Mouse (Mus musculus) midbrain, embryonic 10.5 days (tissue): ENCODE measurements around the gene Nol4l. TPM values are rescaled to one million over a fixed set of nuclear protein-coding genes. Genes with fewer than 3 reads are reported as not detected.

Experiments used
- DNase-seq: peaks from one replicate; pipeline ENCODE4 v3.0.0-alpha.2; 2017; ENCODE audit warnings: low spot score
- H3K27ac ChIP-seq: fragments of 300-500 bp; sonication (generic); replicated peaks from 2 replicates; pipeline ENCODE4 v1.5.1; 2016; ENCODE audit warnings: mild to moderate bottlenecking
- H3K27me3 ChIP-seq: fragments of 300-500 bp; sonication (generic); 2 replicates; pipeline ENCODE4 v1.6.1; 2016; ENCODE audit warnings: low read depth, mild to moderate bottlenecking; ENCODE audit not compliant: poor library complexity, severe bottlenecking
- H3K36me3 ChIP-seq: fragments of 300-500 bp; sonication (generic); 2 replicates; pipeline ENCODE4 v1.6.1; 2016; ENCODE audit warnings: mild to moderate bottlenecking, moderate library complexity
- H3K4me1 ChIP-seq: fragments of 300-500 bp; sonication (generic); 2 replicates; pipeline ENCODE4 v1.6.1; 2016
- H3K4me3 ChIP-seq: fragments of 300-500 bp; sonication (generic); 2 replicates; pipeline ENCODE4 v1.5.1; 2016; ENCODE audit warnings: mild to moderate bottlenecking, moderate library complexity
- H3K9me3 ChIP-seq: fragments of 300-500 bp; sonication (generic); replicated peaks from 2 replicates; pipeline ENCODE4 v1.6.1; 2016; ENCODE audit warnings: mild to moderate bottlenecking
- WGBS: fragments of 180-500 bp; shearing (Covaris S2); methylation state at CpG from one replicate; pipeline ENCODE4 v1.1.7; 2016; 5-methylcytosine and 5-hydroxymethylcytosine counted together
- polyA plus RNA-seq: library from polyadenylated mRNA; unstranded; fragments of >200 nt; fragmentation: Nextera tagmentation; extraction: Ambion mirVana; gene quantifications from 2 replicates; pipeline ENCODE4 v1.2.1, GENCODE M21; 2016

Nol4l gene
- polyA plus RNA-seq, 1 experiment from 2014 or later, result 12.8 TPM

DNA sequence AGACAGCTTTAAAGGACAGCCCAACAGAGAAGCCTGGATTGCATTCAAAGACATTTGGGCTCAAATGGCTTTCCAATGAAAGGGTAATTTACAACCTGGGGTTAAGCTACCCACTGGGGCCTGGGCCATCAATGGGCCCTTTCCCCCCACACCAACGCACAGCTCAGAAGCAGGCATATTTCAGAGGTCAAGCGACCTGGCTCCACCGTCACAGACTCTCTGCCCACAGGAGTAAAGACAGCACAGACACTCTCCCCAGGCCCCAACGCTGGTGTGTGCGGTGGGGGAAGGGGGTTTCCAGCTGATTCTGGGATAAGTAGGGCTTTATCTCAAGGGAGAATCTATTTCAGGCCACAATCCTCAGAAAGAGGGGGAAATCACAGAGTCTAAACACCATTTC is 87.1 kb downstream of the Nol4l start:
- DNase-seq, result no peak

DNA sequence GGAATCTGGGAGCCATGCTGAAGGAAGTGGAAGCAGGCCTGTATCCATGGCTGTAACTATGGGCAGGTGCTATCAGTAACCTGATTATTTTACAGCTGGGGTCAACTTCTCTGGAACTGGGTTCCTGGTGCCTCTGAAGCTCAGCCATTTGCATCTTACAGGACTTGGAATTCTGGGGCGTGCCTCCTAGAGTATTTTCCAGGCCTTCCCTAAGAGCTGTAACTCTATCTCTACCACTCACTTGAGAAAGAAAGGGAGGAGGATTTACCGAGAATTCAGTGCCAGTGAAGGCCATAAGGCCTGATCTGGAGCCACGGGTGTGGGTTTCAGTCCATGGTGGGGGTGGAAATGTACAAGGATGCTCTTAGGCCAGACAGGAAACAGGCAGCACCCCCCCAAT is 88.5 kb downstream of the Nol4l start:
- Histone ChIP-seq H3K4me3 (peak overlapping the region; percentile 95; the same call in 1 of the 2 replicates), H3K27ac (peak overlapping the region; percentile 18; the same call in 1 of the 2 replicates)
- WGBS, result 38% methylated on average over 3 of the region's 3 CpGs

More for the DNA sequence above, 87.1 kb downstream of the Nol4l start:
- 4% methylated on average over 5 of the region's 5 CpGs for WGBS
- Histone ChIP-seq H3K27me3 (peaks cover 12% of the 10 kb centered on the region), H3K36me3 (no peaks in the 10 kb centered on the region), H3K4me3 (peak overlapping the region; percentile 95), H3K4me1 (peaks cover 76% of the 10 kb centered on the region), H3K27ac (peak overlapping the region; percentile 92), H3K9me3 (no peaks in the 10 kb centered on the region)

DNA sequence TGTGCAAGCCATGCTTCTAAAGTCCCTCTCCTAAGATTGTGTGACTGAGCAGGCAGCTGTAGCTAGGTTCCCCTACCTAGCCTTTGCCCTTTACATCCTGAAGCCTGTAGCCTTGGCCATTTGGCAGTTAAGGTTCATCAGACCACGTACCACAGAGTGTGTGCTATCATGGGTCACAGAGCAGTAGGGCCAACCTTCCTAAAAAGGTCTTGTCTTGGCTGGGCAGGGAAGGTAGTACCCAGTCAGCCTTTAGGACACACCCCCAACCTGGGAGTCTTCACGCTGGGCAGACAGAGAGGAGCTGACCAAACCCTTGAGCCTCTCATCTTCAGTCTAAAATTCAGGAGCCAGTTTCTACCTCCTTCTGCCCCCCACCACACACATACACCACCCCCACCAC is 89.0 kb downstream of the Nol4l start:
- no peak for DNase-seq
- no peaks in the 10 kb centered on the region for H3K9me3 ChIP-seq
- no peaks in the 10 kb centered on the region; the same call in 1 of the 2 replicates for H3K27me3 ChIP-seq
- H3K27ac ChIP-seq, result 0 out of 2 replicates have a peak overlapping the region, but pooled peaks have one; percentile 18
- WGBS, result 69% methylated on average over 2 of the region's 2 CpGs
- no peak overlapping the region for H3K4me3 ChIP-seq
- H3K36me3 ChIP-seq, result peaks cover 6% of the 10 kb centered on the region
- H3K4me1 ChIP-seq, result peaks cover 87% of the 10 kb centered on the region

More for the DNA sequence above, 88.5 kb downstream of the Nol4l start:
- Histone ChIP-seq H3K9me3 (no peaks in the 10 kb centered on the region), H3K27me3 (no peaks in the 10 kb centered on the region; the same call in 1 of the 2 replicates), H3K4me1 (peaks cover 85% of the 10 kb centered on the region), H3K36me3 (peaks cover under 1% of the 10 kb centered on the region; the same call in 1 of the 2 replicates)
- no peak for DNase-seq

DNA sequence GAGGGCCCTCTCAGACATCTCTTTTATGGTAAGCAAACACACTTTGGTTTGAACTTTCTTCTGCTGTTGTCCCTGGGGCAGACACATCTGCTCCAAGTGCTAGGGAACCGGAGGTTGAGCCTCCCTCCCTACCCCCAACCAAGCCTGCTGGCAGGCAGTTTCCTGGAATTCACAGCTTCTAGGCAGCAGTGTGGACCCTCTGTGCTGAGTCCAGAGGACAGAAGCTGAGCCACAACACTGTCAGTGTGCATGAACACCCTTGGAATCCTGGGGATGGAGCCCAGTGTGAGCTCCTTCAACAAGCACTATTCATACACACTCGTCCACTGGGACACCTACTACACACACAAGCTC is 92.5 kb downstream of the Nol4l start:
- Histone ChIP-seq H3K4me1 (peaks cover 90% of the 10 kb centered on the region), H3K9me3 (no peaks in the 10 kb centered on the region), H3K27ac (peak overlapping the region; percentile 85), H3K4me3 (no peak overlapping the region), H3K27me3 (no peaks in the 10 kb centered on the region; the same call in 1 of the 2 replicates), H3K36me3 (peaks cover 31% of the 10 kb centered on the region)
- 44% methylated on average over 2 of the region's 2 CpGs for WGBS
- no peak for DNase-seq

DNA sequence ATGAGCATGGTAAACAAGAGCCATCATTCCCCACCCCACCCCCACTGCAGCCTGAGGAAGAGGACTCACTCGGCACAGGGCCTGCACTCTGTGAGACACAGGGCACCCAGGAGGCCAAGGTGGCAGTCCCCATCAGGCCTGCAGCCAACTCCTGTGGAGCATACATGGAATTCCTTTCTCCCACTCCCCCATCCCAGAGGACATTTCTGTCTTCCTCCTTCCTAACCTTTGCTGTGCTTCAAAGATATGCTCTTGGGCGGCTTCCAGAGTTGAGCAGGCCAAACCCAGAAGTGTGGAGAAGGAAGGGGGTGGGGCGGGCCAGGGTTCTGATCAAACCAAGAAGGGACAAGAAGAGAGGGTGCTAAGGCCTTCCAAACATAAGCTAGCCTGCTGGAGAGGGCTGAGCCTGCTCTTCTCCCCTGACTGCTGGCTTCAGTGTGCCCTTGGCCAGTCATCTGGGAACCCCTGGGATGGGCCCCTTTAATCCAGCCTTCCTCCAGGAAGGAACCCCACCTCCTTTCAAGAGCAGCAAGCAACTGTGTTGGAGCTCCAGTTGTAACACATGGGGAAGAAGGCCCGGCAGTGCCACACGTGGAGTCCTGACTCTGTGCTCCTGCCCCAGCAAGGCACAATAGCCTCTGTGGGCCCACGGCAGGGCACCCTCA is 93.0 kb downstream of the Nol4l start:
- no peaks in the 10 kb centered on the region; the same call in 1 of the 2 replicates for H3K27me3 ChIP-seq
- no peak for DNase-seq
- WGBS, result 46% methylated on average over 6 of the region's 6 CpGs
- no peak overlapping the region for H3K4me3 ChIP-seq
- peaks cover 89% of the 10 kb centered on the region for H3K4me1 ChIP-seq
- H3K27ac ChIP-seq, result peak overlapping the region; percentile 85
- H3K9me3 ChIP-seq, result no peaks in the 10 kb centered on the region
- H3K36me3 ChIP-seq, result peaks cover 35% of the 10 kb centered on the region

DNA sequence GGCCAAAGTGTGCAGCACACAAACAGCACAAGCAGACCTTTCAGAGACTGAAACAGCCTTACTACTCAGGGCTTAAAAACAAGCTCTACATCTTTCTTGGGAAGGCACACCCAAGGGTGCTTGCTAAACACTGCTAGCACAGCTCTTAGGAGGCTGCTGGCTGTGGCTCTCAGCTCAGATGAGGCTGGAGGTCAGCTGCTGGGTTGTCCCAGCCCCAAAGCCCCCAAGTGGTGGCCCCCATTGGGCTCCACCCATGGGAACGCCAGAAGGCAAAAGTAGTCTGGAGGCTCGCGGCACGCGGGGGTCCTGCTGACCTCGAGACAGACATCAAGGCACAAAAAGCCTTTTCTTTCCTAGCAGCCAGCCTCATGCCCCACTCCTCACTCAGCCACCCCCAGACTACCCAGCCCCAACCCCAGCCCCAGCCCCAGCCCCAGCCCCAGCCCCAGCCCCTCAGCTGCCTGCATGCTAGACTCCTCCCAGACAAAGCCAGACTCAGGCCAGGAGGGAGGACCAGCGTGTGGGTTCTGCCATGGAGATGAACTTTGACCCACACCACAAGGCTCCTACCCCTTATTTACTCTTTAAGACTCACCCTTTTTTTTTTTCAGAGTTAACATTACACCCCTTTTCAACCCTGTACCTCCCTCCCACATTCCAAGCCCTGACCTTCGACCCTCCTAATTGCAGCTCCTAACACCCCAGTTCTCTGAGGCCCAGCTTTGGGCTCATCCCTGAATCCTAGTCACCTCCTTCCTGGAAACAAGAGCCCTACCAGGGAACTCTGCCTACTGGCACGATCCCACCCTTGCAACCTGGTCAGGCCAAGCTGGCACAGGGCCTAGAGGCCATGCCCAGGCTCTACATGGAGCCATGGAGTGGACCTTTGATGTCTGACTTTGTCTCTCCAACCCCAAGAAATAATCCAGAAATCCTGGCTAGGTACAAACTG is 94.6 kb downstream of the Nol4l start:
- Histone ChIP-seq H3K27me3 (no peaks in the 10 kb centered on the region), H3K9me3 (no peaks in the 10 kb centered on the region), H3K27ac (peak overlapping the region; percentile 85), H3K4me1 (peaks cover 73% of the 10 kb centered on the region), H3K4me3 (peak overlapping the region; percentile 23; the same call in 1 of the 2 replicates), H3K36me3 (peaks cover 51% of the 10 kb centered on the region)
- DNase-seq, result peak; percentile 57
- 15% methylated on average over 9 of the region's 9 CpGs for WGBS

DNA sequence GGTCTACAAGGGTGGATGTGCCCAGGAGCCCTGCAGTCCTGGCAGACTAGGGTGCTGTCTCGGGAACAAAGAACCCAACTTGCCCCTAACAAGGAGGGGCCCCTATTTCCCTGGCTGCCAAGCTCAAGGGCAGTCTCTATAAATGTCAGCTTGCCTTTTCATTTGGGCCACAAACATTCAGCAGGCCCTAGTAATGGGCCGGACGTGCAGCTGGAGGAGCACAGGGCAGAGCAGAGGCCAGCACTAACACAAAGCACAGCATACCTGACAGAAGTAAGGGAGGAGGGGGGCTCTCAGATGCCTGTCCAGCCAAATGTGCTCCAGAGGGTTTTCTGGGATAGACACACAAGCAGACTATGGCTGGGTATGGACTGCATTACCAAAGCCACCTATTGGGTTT is 95.9 kb downstream of the Nol4l start:
- Histone ChIP-seq H3K27me3 (no peaks in the 10 kb centered on the region), H3K36me3 (peaks cover 64% of the 10 kb centered on the region), H3K27ac (peak overlapping the region; percentile 85), H3K4me3 (no peak overlapping the region), H3K4me1 (peaks cover 75% of the 10 kb centered on the region), H3K9me3 (no peaks in the 10 kb centered on the region)
- 75% methylated on average over 3 of the region's 3 CpGs for WGBS
- no peak for DNase-seq

DNA sequence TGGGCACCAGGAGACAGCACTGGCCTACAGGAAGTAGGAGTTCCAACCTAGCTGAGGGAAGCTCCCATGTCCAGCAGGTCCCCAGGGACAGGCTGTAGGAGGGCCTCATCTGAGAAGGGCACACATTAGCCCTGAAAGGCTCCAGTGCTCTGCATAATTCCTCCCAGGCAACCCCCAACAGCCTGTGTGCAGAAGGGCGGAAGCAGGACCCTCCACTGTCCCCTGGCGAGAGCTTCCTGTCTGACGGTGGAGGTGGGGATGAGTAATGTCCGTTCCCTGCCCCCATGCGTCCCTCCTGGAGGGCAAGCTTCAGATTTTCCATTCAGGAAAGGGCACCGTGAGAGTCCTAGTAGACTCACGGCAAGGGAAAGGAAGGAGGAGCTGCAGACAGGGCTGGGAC is 97.3 kb downstream of the Nol4l start:
- 62% methylated on average over 7 of the region's 7 CpGs for WGBS
- Histone ChIP-seq H3K4me1 (peaks cover 75% of the 10 kb centered on the region), H3K9me3 (no peaks in the 10 kb centered on the region), H3K4me3 (no peak overlapping the region), H3K27ac (peak overlapping the region; percentile 85; the same call in 1 of the 2 replicates), H3K27me3 (no peaks in the 10 kb centered on the region), H3K36me3 (peaks cover 74% of the 10 kb centered on the region)
- no peak for DNase-seq

DNA sequence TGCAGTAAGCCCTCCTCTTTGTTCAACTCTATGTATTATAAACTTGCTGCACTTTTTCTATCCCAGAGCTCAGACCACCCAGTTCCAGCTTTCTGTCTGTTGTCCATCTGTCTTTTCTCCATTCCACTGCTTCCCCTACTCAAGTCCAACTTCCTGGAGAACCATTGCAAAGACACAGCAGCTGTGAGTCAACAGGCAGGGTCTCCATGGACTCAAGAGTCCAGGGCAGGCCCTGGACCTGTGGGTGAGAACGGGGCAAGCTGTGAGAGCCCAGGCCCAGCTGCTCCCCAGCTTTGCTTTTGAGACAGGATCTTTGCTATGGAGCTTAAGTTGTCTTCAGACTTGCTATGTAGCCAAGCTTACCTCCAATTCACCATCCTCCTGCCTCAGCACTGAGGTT is 99.2 kb downstream of the Nol4l start:
- Histone ChIP-seq H3K36me3 (peaks cover 70% of the 10 kb centered on the region), H3K9me3 (no peaks in the 10 kb centered on the region), H3K4me3 (no peak overlapping the region), H3K27me3 (no peaks in the 10 kb centered on the region), H3K4me1 (peaks cover 75% of the 10 kb centered on the region), H3K27ac (0 out of 2 replicates have a peak overlapping the region, but pooled peaks have one; percentile 17)
- 93% methylated on average over 1 of the region's 1 CpGs for WGBS
- DNase-seq, result no peak

DNA sequence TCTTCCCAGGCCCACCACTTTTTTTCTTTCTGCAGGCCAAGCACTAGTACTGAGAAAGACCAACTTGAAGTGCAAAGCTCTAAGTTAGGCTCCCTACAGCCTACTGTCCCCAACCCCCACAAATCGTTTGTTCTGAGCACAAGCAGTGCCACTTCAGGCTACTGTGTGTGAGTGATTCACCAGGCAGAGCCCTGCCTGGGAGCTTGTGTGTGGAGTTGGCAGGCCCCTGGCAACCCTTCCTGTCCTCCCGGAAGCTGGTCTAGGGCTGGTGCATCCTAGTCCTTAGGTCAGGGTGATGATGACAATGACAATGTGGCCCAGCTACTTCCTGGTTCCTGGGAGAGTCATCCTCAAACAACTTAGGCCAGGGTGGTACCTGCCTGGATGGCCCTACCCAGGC is 101.3 kb downstream of the Nol4l start:
- H3K36me3 ChIP-seq, result peaks cover 71% of the 10 kb centered on the region
- H3K27ac ChIP-seq, result peak overlapping the region; percentile 87; the same call in 1 of the 2 replicates
- no peak overlapping the region for H3K4me3 ChIP-seq
- no peak for DNase-seq
- H3K9me3 ChIP-seq, result no peaks in the 10 kb centered on the region
- WGBS, result 66% methylated on average over 2 of the region's 2 CpGs
- peaks cover 74% of the 10 kb centered on the region for H3K4me1 ChIP-seq
- no peaks in the 10 kb centered on the region for H3K27me3 ChIP-seq

DNA sequence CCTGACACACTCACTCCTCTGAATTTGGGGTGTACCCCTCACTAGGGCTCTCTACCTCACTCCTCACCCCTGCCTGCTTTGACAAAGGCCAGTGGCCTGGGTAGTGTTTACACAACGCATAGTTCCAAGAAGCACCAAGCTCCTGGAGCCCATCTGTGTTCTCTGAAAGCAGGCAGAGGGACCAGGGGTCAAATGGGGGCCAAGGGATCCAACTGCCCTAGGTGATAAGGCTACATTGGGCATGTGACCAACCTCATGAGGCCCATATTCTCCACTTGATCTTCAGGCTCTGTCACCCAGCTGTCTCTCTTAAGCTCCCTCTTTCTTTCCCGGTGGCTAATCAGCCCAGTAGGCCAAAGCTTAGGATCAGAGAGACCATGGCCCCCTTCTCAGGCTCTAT is 102.8 kb downstream of the Nol4l start:
- H3K27ac ChIP-seq, result peak overlapping the region; percentile 87
- H3K4me3 ChIP-seq, result no peak overlapping the region
- DNase-seq, result peak; percentile 41
- no peaks in the 10 kb centered on the region for H3K27me3 ChIP-seq
- peaks cover 74% of the 10 kb centered on the region for H3K4me1 ChIP-seq
- no peaks in the 10 kb centered on the region for H3K9me3 ChIP-seq
- H3K36me3 ChIP-seq, result peaks cover 56% of the 10 kb centered on the region
- WGBS, result 20% methylated on average over 2 of the region's 2 CpGs

DNA sequence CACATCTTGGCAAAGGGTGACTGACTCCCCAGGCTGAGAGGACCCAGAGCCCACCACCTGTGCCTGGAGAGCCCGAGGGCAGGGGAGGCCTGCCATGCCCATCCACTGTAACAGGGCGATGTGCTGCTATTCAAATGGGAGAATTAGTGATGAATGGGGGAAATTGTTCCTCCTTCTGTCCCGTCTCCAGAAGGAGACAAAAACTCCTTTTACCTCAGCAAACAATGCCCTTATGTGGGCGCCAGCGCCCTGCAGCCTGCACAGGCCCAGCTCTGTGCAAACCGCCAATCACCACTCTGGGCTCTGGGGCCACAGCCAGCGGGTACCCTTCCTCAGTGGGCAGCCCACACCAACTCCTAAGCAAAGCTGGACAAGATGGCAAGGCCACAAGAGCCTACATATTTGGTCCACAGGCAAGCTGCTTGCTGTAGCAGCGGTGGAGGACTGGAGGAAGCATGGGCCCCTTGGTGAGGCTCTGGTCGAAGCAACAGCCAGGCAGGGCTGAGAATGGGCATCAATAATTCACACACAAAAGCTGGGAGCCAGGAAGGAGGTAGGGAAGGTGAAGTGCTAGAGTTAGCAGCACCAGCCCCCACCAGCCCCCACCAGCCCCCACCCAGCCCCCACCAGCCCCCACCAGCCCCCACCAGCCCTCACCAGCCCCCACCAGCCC is 103.6 kb downstream of the Nol4l start:
- Histone ChIP-seq H3K4me3 (peak overlapping the region; percentile 24; the same call in 1 of the 2 replicates), H3K27me3 (no peaks in the 10 kb centered on the region), H3K27ac (peak overlapping the region; percentile 87), H3K4me1 (peaks cover 81% of the 10 kb centered on the region), H3K9me3 (no peaks in the 10 kb centered on the region), H3K36me3 (peaks cover 48% of the 10 kb centered on the region)
- WGBS, result 46% methylated on average over 9 of the region's 9 CpGs
- peak; percentile 34 for DNase-seq
